9 mouse cellular contexts compared by ENCODE assay signal in genomic region chr8:25343160-25343602, GRCm38 (mm10).
A peak's percentile ranks its signal among the peaks of the same experiment; 100 is the strongest.
DNase-seq lines count a peak whose midpoint lies in the region; ATAC-seq lines count a peak whose summit lies in the region.
"Had no signal": no experiment of that assay in that cellular context is flagged by ENCODE, and none has a peak within 500 bp of the region (broad histone marks: within the 10 kb centered on the region; RNA-seq: fewer than 3 reads in every experiment).

No protein-coding gene starts in this region.

- ATAC-seq in neural tube, embryonic 15.5 days (ENCODE audit: low FRiP score), result no peak

- 0 out of 2 replicates have a peak overlapping the region, but pooled peaks have one; percentile 8 for H3K4me3 ChIP-seq in heart, embryonic 10.5 days
- no peak overlapping the region for H3K4me3 ChIP-seq in neural tube, embryonic 15.5 days (replicated peaks)
- H3K4me3 ChIP-seq: liver, embryonic 15.5 days had no signal

- H3K4me1 ChIP-seq in heart, embryonic 10.5 days, result peaks cover 4% of the 10 kb centered on the region; the same call in 1 of the 2 replicates
- H3K4me1 ChIP-seq in neural tube, embryonic 15.5 days, result no peaks in the 10 kb centered on the region
- H3K4me1 ChIP-seq: liver, embryonic 15.5 days had no signal

- no peak overlapping the region for H3K4me2 ChIP-seq in neural tube, embryonic 15.5 days
- H3K4me2 ChIP-seq: liver, embryonic 15.5 days had no signal

- H3K9me3 ChIP-seq in heart, embryonic 10.5 days, result no peaks in the 10 kb centered on the region
- H3K9me3 ChIP-seq in neural tube, embryonic 15.5 days (replicated peaks), result no peaks in the 10 kb centered on the region
- H3K9me3 ChIP-seq: liver, embryonic 15.5 days had no signal

- H3K27me3 ChIP-seq in heart, embryonic 10.5 days (ENCODE audit: insufficient read depth, poor library complexity, severe bottlenecking), result no peaks in the 10 kb centered on the region
- no peaks in the 10 kb centered on the region for H3K27me3 ChIP-seq in neural tube, embryonic 15.5 days (replicated peaks)
- H3K27me3 ChIP-seq: liver, embryonic 15.5 days had no signal

- 61% methylated on average over 10 of the region's 10 CpGs for WGBS in heart, embryonic 10.5 days
- 79% methylated on average over 10 of the region's 10 CpGs for WGBS in neural tube, embryonic 15.5 days

- H3K36me3 ChIP-seq in heart, embryonic 10.5 days, result no peaks in the 10 kb centered on the region
- H3K36me3 ChIP-seq in neural tube, embryonic 15.5 days, result no peaks in the 10 kb centered on the region
- H3K36me3 ChIP-seq: liver, embryonic 15.5 days had no signal

- intact Hi-C loops in left cerebral cortex, postnatal 10 days (cut with DNase I), result no loop called here

- peak; percentile 73 for DNase-seq in thymus, postnatal 0 days (ENCODE audit: low spot score)
- DNase-seq in thymus, postnatal 25 days, result no peak
- no peak for DNase-seq in heart, embryonic 10.5 days (ENCODE audit: low spot score)
- DNase-seq in kidney, postnatal 10 days, result peak; percentile 81
- DNase-seq in right cerebral cortex, postnatal 14 days, result no peak
- no peak for DNase-seq in right cerebral cortex, postnatal 4 days
- no peak for DNase-seq in left cerebral cortex, postnatal 10 days (ENCODE audit: extremely low spot score in 1 of 2, low spot score in 2 of 2)

- H3K27ac ChIP-seq in heart, embryonic 10.5 days, result no peak overlapping the region
- H3K27ac ChIP-seq in neural tube, embryonic 15.5 days (replicated peaks), result 0 out of 2 replicates have a peak overlapping the region, but pooled peaks have one; percentile 41
- H3K27ac ChIP-seq: liver, embryonic 15.5 days had no signal

- no peak overlapping the region for H3K9ac ChIP-seq in neural tube, embryonic 15.5 days (replicated peaks)
- H3K9ac ChIP-seq: liver, embryonic 15.5 days had no signal

Comparison
In these comparisons a context has a peak if more than half of its experiments do, and no peak if none do; other contexts are left out.
1. DNase-seq: peak in thymus, postnatal 0 days (single experiment) and kidney, postnatal 10 days (single experiment); none in thymus, postnatal 25 days (single experiment), heart, embryonic 10.5 days (single experiment), right cerebral cortex, postnatal 14 days (single experiment), right cerebral cortex, postnatal 4 days (single experiment) and left cerebral cortex, postnatal 10 days (0 of 2).